Mouse (Mus musculus): ENCODE data around the gene Slc7a6os. TPM values are rescaled to one million over a fixed set of nuclear protein-coding genes. Genes with fewer than 3 reads are reported as not detected.

Slc7a6os gene
- total RNA-seq, 1 experiment from 2014 or later = 67.5 TPM

Other genes with a start within 250 kb of the Slc7a6os start
- 2.7 and 4.8 TPM in 2 replicates for gene Slc12a4, start 244.8 kb downstream of the Slc7a6os start, total RNA-seq (2017)
- gene Dpep3, start 231.5 kb downstream of the Slc7a6os start, total RNA-seq (2017) = not detected in 2 replicates
- gene Dus2, start 219.6 kb downstream of the Slc7a6os start, total RNA-seq (2017) = 19.4 and 19.6 TPM in 2 replicates
- gene Dpep2nb, start 205.0 kb downstream of the Slc7a6os start, total RNA-seq (2017) = not detected in 2 replicates
- 7.2 and 7.7 TPM in 2 replicates for gene Ddx28, start 199.1 kb downstream of the Slc7a6os start, total RNA-seq (2017)
- gene Nfatc3, start 152.1 kb downstream of the Slc7a6os start, total RNA-seq (2017) = 104 and 107 TPM in 2 replicates
- gene Esrp2, start 74.0 kb downstream of the Slc7a6os start, total RNA-seq (2017) = 0.25 TPM in 1 of 2 replicates, not detected in the other
- gene Pla2g15, start 60.5 kb downstream of the Slc7a6os start, total RNA-seq (2017) = 8.5 and 13.6 TPM in 2 replicates
- 9.3 and 11.3 TPM in 2 replicates for gene Slc7a6, start 42.1 kb downstream of the Slc7a6os start, total RNA-seq (2017)
- gene Prmt7, start within 50 bp of the Slc7a6os start, total RNA-seq (2017) = 21.4 and 21.5 TPM in 2 replicates
- 1.3 and 1.4 TPM in 2 replicates for gene Smpd3, start 127.1 kb upstream of the Slc7a6os start, total RNA-seq (2017)
- 13.1 and 14.3 TPM in 2 replicates for gene Zfp90, start 204.4 kb upstream of the Slc7a6os start, total RNA-seq (2017)

All from neutrophil, adult 5-6 weeks (primary cell).